Mouse (Mus musculus): ENCODE measurements around the gene Slc1a2. TPM values are rescaled to one million over a fixed set of nuclear protein-coding genes. Genes with fewer than 3 reads are reported as not detected.

Slc1a2 gene
- polyA plus RNA-seq, 1 experiment from 2014 or later: 11.0 TPM

- Histone ChIP-seq H3K9me3 (ENCODE audit: control insufficient read depth, low read length) (no peaks in the 10 kb centered on the region), H3K27me3 (replicated peaks; ENCODE audit: control insufficient read depth, insufficient read depth, low read length) (no peaks in the 10 kb centered on the region), H3K9ac (replicated peaks; ENCODE audit: low read depth, low read length) (no peak overlapping the region), H3K4me2 (ENCODE audit: low read length) (no peak overlapping the region), H3K27ac (ENCODE audit: low read length) (no peak overlapping the region), H3K4me1 (replicated peaks; ENCODE audit: control insufficient read depth, insufficient read depth, low read length) (no peaks in the 10 kb centered on the region), H3K36me3 (ENCODE audit: control insufficient read depth, insufficient read depth) (no peaks in the 10 kb centered on the region), H3K4me3 (replicated peaks; ENCODE audit: low read length) (no peak overlapping the region)
- ATAC-seq: no peak
- 88% methylated on average over 1 of the region's 1 CpGs for WGBS
Observed at GRCm38 (mm10) chr2:102801899-102802298, 143.4 kb downstream of the Slc1a2 start.

GRCm38 (mm10) chr2:102804109-102804508 lies 145.7 kb downstream of the Slc1a2 start:
- no peak overlapping the region for H3K9ac ChIP-seq (replicated peaks; ENCODE audit: low read depth, low read length)
- H3K4me1 ChIP-seq (replicated peaks; ENCODE audit: control insufficient read depth, insufficient read depth, low read length): no peaks in the 10 kb centered on the region
- no peaks in the 10 kb centered on the region for H3K9me3 ChIP-seq (ENCODE audit: control insufficient read depth, low read length)
- H3K4me2 ChIP-seq (ENCODE audit: low read length): no peak overlapping the region
- H3K4me3 ChIP-seq (replicated peaks; ENCODE audit: low read length): no peak overlapping the region
- no peak for ATAC-seq
- H3K27me3 ChIP-seq (replicated peaks; ENCODE audit: control insufficient read depth, insufficient read depth, low read length): no peaks in the 10 kb centered on the region
- 39% methylated on average over 2 of the region's 2 CpGs for WGBS
- no peak overlapping the region for H3K27ac ChIP-seq (ENCODE audit: low read length)
- no peaks in the 10 kb centered on the region for H3K36me3 ChIP-seq (ENCODE audit: control insufficient read depth, insufficient read depth)

GRCm38 (mm10) chr2:102805283-102805682 lies 146.8 kb downstream of the Slc1a2 start:
- H3K27ac ChIP-seq (ENCODE audit: low read length): no peak overlapping the region
- H3K9ac ChIP-seq (replicated peaks; ENCODE audit: low read depth, low read length): no peak overlapping the region
- no peak for ATAC-seq
- no peak overlapping the region for H3K4me3 ChIP-seq (replicated peaks; ENCODE audit: low read length)
- H3K36me3 ChIP-seq (ENCODE audit: control insufficient read depth, insufficient read depth): no peaks in the 10 kb centered on the region
- no peaks in the 10 kb centered on the region for H3K4me1 ChIP-seq (replicated peaks; ENCODE audit: control insufficient read depth, insufficient read depth, low read length)
- H3K27me3 ChIP-seq (replicated peaks; ENCODE audit: control insufficient read depth, insufficient read depth, low read length): no peaks in the 10 kb centered on the region
- WGBS: 82% methylated on average over 6 of the region's 6 CpGs
- no peak overlapping the region for H3K4me2 ChIP-seq (ENCODE audit: low read length)
- no peaks in the 10 kb centered on the region for H3K9me3 ChIP-seq (ENCODE audit: control insufficient read depth, low read length)

GRCm38 (mm10) chr2:102805761-102806496 lies 147.5 kb downstream of the Slc1a2 start:
- Histone ChIP-seq H3K4me3 (replicated peaks; ENCODE audit: low read length) (no peak overlapping the region), H3K9ac (replicated peaks; ENCODE audit: low read depth, low read length) (no peak overlapping the region), H3K27ac (ENCODE audit: low read length) (no peak overlapping the region), H3K4me2 (ENCODE audit: low read length) (no peak overlapping the region), H3K27me3 (replicated peaks; ENCODE audit: control insufficient read depth, insufficient read depth, low read length) (no peaks in the 10 kb centered on the region), H3K9me3 (ENCODE audit: control insufficient read depth, low read length) (no peaks in the 10 kb centered on the region), H3K36me3 (ENCODE audit: control insufficient read depth, insufficient read depth) (no peaks in the 10 kb centered on the region), H3K4me1 (replicated peaks; ENCODE audit: control insufficient read depth, insufficient read depth, low read length) (no peaks in the 10 kb centered on the region)
- WGBS: 88% methylated on average over 4 of the region's 4 CpGs
- no peak for ATAC-seq

- no peaks in the 10 kb centered on the region for H3K27me3 ChIP-seq (replicated peaks; ENCODE audit: control insufficient read depth, insufficient read depth, low read length)
- WGBS: 59% methylated on average over 3 of the region's 3 CpGs
- ATAC-seq: peak; percentile 93
- H3K9me3 ChIP-seq (ENCODE audit: control insufficient read depth, low read length): no peaks in the 10 kb centered on the region
- no peak overlapping the region for H3K27ac ChIP-seq (ENCODE audit: low read length)
- H3K4me1 ChIP-seq (replicated peaks; ENCODE audit: control insufficient read depth, insufficient read depth, low read length): no peaks in the 10 kb centered on the region
- H3K4me3 ChIP-seq (replicated peaks; ENCODE audit: low read length): no peak overlapping the region
- no peak overlapping the region for H3K9ac ChIP-seq (replicated peaks; ENCODE audit: low read depth, low read length)
- H3K4me2 ChIP-seq (ENCODE audit: low read length): no peak overlapping the region
- no peaks in the 10 kb centered on the region for H3K36me3 ChIP-seq (ENCODE audit: control insufficient read depth, insufficient read depth)
Observed at GRCm38 (mm10) chr2:102807633-102808032, 149.2 kb downstream of the Slc1a2 start.

GRCm38 (mm10) chr2:102809436-102809835 lies 151.0 kb downstream of the Slc1a2 start:
- no peak for ATAC-seq
- Histone ChIP-seq H3K4me3 (replicated peaks; ENCODE audit: low read length) (no peak overlapping the region), H3K27me3 (replicated peaks; ENCODE audit: control insufficient read depth, insufficient read depth, low read length) (no peaks in the 10 kb centered on the region), H3K4me1 (replicated peaks; ENCODE audit: control insufficient read depth, insufficient read depth, low read length) (no peaks in the 10 kb centered on the region), H3K27ac (ENCODE audit: low read length) (no peak overlapping the region), H3K9ac (replicated peaks; ENCODE audit: low read depth, low read length) (no peak overlapping the region), H3K36me3 (ENCODE audit: control insufficient read depth, insufficient read depth) (no peaks in the 10 kb centered on the region), H3K4me2 (ENCODE audit: low read length) (no peak overlapping the region), H3K9me3 (ENCODE audit: control insufficient read depth, low read length) (no peaks in the 10 kb centered on the region)
- 93% methylated on average over 1 of the region's 1 CpGs for WGBS

GRCm38 (mm10) chr2:102812756-102813155 lies 154.3 kb downstream of the Slc1a2 start:
- 75% methylated on average over 4 of the region's 4 CpGs for WGBS
- no peak overlapping the region for H3K4me3 ChIP-seq (replicated peaks; ENCODE audit: low read length)
- no peak for ATAC-seq
- H3K27me3 ChIP-seq (replicated peaks; ENCODE audit: control insufficient read depth, insufficient read depth, low read length): no peaks in the 10 kb centered on the region
- no peak overlapping the region for H3K4me2 ChIP-seq (ENCODE audit: low read length)
- H3K9me3 ChIP-seq (ENCODE audit: control insufficient read depth, low read length): no peaks in the 10 kb centered on the region
- no peaks in the 10 kb centered on the region for H3K36me3 ChIP-seq (ENCODE audit: control insufficient read depth, insufficient read depth)
- H3K9ac ChIP-seq (replicated peaks; ENCODE audit: low read depth, low read length): no peak overlapping the region
- no peak overlapping the region for H3K27ac ChIP-seq (ENCODE audit: low read length)
- no peaks in the 10 kb centered on the region for H3K4me1 ChIP-seq (replicated peaks; ENCODE audit: control insufficient read depth, insufficient read depth, low read length)

GRCm38 (mm10) chr2:102815289-102815809 lies 156.9 kb downstream of the Slc1a2 start:
- H3K27me3 ChIP-seq (replicated peaks; ENCODE audit: control insufficient read depth, insufficient read depth, low read length): no peaks in the 10 kb centered on the region
- ATAC-seq: no peak
- H3K36me3 ChIP-seq (ENCODE audit: control insufficient read depth, insufficient read depth): no peaks in the 10 kb centered on the region
- no peak overlapping the region for H3K27ac ChIP-seq (ENCODE audit: low read length)
- H3K4me2 ChIP-seq (ENCODE audit: low read length): no peak overlapping the region
- H3K9ac ChIP-seq (replicated peaks; ENCODE audit: low read depth, low read length): no peak overlapping the region
- H3K9me3 ChIP-seq (ENCODE audit: control insufficient read depth, low read length): no peaks in the 10 kb centered on the region
- H3K4me3 ChIP-seq (replicated peaks; ENCODE audit: low read length): no peak overlapping the region
- WGBS: 83% methylated on average over 6 of the region's 6 CpGs
- no peaks in the 10 kb centered on the region for H3K4me1 ChIP-seq (replicated peaks; ENCODE audit: control insufficient read depth, insufficient read depth, low read length)

- ATAC-seq: no peak
- Histone ChIP-seq H3K36me3 (ENCODE audit: control insufficient read depth, insufficient read depth) (no peaks in the 10 kb centered on the region), H3K27me3 (replicated peaks; ENCODE audit: control insufficient read depth, insufficient read depth, low read length) (no peaks in the 10 kb centered on the region), H3K9me3 (ENCODE audit: control insufficient read depth, low read length) (no peaks in the 10 kb centered on the region), H3K4me2 (ENCODE audit: low read length) (no peak overlapping the region), H3K4me1 (replicated peaks; ENCODE audit: control insufficient read depth, insufficient read depth, low read length) (no peaks in the 10 kb centered on the region), H3K4me3 (replicated peaks; ENCODE audit: low read length) (no peak overlapping the region), H3K27ac (ENCODE audit: low read length) (no peak overlapping the region), H3K9ac (replicated peaks; ENCODE audit: low read depth, low read length) (no peak overlapping the region)
- 62% methylated on average over 5 of the region's 5 CpGs for WGBS
Observed at GRCm38 (mm10) chr2:102820225-102820711, 161.8 kb downstream of the Slc1a2 start.

All from forebrain, embryonic 16.5 days (tissue).